Mouse (Mus musculus) inflammation-experienced regulatory T-cells, adult 6 months (primary cell): ENCODE measurements at regions not wholly inside any gene's neighbourhood (a gene's known extent, or its start where the extent isn't known, plus 50 kb on each side); places are given as distances from the start of the nearest gene placed in this dataset.

ENCODE experiments used
- ATAC-seq: one replicate; pipeline ENCODE4 v1.8.0; 2017

DNA sequence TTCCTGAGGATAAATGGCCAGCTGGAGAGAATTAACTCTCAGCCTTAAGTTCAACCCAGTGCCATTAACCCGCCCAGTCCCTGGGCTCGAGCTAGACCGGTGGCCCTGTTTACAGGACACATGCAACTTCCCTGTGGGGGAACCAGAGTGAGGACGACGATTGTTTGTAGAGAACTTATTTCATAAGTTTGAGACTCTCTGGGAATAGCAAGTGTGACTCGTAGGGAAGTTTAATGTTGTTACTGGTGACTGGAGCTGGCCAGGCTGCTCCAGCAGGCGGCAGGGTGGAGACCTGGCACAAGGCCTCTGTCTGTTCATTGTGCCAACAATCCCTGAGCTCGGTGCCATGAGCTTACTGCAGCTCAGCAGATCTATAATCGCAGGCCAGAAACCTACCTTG, 104.3 kb upstream of the Prickle1 start:
- ATAC-seq: no peak

DNA sequence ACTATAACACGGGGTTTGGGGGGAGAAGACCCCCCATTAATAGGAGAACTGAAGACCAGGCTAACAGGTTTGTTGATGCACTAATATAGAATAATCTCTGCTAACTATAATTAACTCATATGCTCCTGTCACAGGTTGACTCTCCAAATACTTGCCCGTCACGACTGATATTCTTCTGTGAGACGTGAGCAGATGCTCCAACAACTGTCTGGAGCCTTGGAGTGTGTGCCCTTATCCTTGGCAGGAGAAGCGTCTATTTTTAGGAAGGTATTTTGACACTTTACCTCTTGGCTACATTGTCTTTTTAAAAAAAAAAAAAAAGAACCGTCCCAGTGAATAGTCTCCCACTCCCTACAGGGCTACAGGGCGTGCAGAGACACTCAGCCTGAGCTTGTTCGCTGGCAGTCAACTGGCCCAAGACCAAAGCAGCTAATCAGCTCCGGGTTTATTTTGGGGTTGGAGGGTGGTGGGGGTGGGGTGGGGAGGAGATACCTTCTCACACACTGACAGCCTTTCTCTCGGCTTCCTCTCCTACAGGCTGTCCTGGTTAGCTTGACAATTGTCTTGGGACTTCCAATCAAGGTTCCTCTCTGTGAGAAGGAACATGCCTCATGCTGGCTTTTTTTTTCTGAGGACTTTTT, 102.6 kb upstream of the Prickle1 start:
- no peak for ATAC-seq

DNA sequence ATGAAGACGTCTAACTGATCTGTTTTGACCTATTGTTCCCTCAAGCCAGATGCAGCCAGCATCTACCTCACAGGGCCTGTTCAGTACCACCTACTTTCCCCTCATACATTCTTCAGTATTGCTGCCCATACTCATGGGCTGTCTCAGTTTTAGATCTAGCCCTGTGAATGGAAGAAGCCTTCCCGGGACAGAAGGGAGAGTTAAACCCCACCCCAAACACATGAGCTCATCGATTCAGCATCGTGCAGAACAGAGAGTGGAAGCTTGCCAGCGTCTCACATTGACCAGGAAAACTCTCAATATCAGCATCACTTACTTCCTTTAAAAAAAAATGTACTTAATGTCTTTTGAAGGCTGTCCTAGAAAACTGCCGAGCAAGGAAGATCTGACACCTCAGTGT, 95.0 kb upstream of the Prickle1 start:
- ATAC-seq: no peak

DNA sequence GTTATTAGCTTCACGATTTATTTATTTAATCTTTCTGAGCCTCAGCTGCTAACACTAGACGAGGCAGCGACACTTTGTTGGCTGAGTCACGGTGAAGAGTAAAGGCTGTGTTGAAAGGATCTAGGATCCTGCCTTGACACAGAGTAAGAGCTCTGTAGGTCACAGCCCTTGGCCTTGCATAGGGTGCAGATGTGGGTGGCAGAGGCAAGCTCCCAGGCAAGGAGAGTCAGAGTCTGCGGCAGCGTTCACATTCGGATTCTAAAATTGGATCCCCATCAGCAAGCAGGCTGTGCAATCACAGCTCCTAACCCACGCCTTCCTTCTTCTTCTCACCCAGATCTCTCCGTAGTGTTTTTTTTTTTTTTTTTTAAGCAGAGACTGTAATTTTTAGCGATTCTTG, 94.3 kb upstream of the Prickle1 start:
- no peak for ATAC-seq

DNA sequence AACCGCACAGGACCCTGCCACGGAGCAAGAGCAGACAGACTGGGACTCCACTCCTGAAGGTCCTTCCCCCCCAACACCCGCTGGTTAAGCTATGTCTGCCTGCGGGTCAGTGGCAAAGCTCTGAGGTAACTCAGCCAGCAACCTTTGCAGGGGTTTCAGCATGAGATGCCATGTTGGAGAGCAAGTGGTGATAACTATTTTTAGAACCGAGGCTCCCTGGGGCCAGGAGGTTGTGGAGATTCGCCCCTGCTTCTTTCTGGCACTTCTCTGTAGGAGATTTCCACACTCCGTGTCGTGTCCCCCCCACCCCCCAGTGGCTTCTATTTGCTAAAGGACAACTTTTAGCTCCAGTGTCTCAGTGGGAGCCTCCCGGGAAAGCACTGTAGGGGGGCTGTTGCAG, 90.7 kb upstream of the Prickle1 start:
- ATAC-seq: no peak

DNA sequence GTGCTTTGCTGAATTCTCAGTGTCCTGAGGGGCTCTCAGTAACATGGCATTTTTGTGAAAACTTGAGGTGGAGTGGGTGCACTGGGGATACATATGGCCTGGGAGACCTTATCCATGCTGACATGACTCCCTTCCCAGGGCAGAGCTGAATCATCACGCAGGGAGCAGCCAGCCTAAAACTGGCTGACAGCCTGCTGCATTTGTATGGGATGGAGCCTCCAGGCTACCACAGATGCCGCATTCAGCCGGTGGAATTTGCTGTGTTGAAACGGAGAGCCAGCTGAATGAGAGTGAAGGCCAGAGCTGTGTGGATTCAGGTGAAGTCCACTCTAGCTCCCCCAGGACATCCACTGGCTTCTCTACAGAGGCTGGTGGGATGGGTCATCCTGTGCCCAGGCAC, 85.9 kb upstream of the Prickle1 start:
- no peak for ATAC-seq

DNA sequence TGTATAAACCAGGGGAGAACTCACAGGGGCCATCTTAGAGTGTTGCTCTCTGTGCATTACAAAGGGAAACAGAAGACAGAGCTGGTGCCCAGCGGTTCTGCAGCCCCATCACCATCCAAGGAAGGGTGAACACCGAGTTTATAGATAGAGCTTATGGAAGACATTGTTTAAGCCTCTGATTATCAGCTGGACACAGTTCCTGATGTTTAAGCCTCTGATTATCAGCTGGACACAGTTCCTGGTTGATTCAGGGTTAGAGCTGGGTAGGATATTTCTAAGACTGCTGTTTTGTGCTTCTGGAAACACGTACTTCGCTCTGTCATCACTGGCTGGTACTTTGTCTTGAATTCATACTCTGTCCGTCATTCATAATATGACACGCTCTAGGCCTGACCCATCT, 79.9 kb upstream of the Prickle1 start:
- ATAC-seq: no peak

DNA sequence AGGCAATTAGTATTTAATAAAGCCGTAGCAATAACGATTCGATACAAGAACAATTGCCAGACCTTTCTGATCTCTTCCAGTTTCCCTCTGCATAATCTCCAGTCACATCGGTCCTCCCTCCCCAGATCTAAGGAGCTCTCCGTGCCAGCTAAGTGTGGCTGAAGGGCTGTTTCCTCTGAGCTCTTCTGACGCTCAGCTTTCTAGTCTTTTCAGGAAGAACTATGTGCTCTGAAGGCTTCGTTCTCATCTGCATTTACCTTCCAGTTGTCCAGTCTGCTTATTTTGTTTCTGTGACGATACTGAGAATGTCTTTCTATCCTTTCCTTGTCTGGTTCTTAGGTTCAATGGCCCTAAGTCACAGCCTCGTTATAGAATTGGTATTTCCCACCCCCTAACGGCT, 78.3 kb upstream of the Prickle1 start:
- no peak for ATAC-seq

DNA sequence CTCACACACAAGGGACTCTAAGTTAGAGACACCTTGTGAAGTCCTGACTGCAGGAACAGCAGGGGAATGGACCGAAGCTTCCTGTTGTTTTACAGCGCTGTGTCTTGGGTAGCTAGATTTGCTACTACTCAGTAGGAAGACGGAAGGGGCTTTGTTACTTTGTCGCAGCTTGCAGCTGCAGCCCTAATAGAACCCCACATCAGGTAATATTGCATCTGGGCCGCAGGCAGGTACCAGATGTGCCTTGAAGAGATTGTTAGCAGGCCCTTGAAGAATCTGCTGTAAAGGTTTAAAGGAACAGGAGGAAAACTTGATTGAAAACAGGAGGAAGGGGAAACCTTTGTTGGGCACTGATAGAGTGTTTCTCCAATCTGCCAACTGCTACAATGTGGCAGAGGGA, 68.2 kb upstream of the Prickle1 start:
- ATAC-seq: no peak

DNA sequence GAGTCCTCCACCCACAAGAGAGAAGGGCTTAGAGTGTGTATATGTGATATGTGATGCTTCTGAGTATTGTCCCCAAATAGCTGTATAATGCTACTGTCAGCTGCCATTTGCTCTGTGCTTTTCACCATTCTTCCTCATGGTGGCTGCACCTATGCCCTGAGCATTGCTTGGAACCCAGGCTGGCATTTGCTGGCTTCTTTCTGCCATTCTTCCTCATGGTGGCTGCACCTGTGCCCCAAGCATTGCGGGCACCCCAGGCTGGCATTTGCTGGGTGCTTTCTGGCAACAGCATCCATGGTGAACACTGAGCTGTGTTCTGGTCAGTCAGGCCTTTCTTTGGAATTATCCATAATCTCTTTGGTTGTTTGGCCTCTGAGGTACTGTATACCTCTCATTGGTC, 66.9 kb upstream of the Prickle1 start:
- no peak for ATAC-seq

DNA sequence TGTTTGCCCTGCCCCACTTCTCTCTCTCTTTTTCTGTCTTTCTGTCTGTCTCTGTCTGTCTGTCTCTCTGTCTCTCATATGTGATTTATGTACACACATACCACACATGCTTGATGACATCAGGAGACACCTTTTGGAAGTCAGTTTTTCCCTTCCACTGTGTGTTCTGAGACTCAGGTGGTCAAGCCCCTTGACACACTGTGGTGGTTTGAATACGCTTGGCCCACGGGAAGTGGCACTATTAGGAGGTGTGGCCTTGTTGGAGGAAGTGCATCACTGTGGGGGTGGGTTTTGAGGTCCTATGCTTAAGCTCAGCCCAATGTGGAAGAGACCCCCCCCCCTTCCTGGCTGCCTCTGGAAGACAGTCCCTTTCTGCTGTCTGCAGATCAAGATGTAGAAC, 66.1 kb upstream of the Prickle1 start:
- no peak for ATAC-seq

DNA sequence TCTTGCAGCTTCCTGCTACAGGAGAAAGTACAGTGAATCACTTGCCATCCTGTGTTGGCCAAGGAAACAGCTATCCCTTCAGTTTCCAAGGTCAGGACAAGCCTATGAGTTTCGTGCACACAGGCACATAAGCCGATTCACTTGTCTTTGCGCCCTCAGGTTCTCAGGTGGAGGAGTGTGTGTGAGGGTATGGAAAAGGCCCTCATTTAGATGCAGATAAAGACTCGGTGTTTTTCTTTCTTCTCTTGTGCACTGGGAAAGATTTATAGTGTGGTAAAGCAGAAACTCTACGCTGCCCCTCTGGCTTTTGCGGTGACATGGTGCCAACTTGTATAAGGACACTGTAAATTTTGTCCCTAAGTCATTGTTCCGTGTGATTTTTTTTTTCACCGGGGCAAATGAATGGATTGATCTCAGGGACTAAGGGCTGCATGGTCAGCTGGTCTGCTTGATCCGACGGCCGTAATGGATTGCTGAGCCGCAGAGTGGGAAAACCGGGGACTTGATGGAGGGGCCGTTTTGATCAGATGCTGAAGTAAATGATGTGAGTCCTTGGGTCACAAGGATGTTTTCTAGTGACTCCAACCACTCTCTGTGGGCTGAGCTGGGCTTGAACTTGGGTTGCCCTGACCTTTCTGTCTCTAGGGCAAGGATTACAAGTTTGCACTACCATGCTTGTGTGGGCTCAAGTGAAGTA, 65.4 kb upstream of the Prickle1 start:
- ATAC-seq: no peak

DNA sequence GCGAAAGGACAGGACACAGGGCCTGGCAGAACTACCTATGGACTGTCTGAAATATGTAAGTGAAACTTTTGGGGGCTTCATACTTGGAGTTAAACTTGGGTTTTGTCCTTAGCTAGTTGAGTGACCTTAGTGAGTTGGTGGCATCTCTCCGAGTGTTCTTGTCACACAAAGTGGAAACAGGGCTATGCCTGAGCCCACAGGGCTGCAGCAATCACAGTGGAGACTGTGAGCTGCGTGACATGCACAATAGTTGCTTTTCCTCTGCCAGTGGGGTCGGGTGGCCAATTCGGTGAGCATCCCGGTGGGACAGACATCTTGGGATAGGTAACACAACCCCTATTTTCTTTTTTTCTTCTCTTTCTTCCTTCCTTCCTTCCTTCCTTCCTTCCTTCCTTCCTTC, 61.5 kb upstream of the Prickle1 start:
- ATAC-seq: no peak

DNA sequence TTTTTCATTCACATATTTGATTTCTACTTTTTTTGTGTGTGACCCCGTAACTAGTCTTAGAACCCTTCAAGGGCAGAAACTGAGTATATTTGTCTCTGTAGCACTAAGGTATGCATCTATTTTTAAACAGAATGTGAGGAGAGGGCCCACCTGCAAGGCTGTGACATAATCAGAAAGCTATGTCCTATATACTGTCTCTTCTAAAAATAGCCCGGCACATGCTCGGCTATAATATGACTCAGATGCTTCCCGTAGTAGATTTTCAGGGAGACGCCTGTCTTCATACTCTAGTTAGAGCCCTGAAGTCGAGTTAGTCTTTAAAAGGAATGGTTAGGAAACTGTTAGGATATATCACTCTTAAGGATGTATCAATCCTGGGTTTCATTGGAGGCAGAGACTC, 61.0 kb upstream of the Prickle1 start:
- ATAC-seq: no peak

DNA sequence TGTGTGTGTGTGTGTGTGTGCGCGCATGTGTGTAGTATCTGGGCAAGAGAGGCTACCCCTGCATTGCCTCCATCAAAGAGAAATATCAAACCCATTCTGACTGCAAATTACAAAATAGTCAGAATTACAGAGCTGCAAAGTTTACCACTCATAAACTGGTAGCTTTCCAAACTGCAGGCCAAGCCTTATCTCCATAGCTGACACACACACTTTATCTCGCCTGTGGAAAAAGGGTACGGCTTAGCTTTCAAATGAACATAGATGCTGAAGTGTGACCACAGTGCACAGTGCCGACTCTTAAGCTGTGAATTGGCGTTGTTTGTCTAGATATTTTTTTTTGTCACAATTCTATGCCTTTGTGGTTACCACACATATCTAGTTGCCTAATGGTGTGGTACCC, 60.1 kb upstream of the Prickle1 start:
- no peak for ATAC-seq

DNA sequence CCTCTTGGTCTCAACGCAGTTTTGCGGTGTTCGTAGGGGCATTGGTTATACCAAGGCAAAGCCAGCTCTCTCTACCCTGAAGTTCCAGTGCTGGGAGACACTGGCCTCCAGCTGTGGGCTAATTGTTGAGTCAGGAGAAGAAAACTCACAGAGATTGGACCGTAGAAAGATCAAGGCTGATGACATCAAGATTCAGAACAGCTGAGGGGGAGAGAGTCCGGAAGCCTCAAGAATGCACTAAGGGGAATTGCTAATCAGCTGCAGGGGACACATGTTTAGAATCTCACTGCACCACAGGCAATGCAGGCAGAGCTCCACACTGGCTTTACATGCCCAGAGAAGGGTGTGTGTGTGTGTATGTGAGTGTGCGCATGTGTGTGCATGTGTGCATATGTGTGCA, 59.6 kb upstream of the Prickle1 start:
- ATAC-seq: no peak

DNA sequence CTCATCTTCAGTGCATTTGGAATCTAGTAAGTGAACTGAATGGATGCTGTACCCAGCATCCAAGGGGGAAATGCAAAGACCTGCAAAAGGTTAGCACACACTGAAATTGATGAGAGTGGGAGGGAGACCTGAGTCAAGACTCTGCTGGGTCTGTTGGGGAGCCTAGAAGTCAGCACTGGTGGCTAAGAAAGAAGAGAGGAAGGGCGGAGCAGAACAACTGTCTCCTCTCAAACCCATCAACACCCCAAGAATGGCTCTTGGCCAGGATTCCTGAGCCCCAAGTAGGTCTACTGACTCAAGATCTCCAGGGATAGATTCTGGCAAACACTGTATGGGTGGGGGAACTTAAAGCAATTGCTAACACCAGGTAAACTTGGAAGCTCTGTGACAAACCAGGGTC, 57.7 kb upstream of the Prickle1 start:
- ATAC-seq: no peak

DNA sequence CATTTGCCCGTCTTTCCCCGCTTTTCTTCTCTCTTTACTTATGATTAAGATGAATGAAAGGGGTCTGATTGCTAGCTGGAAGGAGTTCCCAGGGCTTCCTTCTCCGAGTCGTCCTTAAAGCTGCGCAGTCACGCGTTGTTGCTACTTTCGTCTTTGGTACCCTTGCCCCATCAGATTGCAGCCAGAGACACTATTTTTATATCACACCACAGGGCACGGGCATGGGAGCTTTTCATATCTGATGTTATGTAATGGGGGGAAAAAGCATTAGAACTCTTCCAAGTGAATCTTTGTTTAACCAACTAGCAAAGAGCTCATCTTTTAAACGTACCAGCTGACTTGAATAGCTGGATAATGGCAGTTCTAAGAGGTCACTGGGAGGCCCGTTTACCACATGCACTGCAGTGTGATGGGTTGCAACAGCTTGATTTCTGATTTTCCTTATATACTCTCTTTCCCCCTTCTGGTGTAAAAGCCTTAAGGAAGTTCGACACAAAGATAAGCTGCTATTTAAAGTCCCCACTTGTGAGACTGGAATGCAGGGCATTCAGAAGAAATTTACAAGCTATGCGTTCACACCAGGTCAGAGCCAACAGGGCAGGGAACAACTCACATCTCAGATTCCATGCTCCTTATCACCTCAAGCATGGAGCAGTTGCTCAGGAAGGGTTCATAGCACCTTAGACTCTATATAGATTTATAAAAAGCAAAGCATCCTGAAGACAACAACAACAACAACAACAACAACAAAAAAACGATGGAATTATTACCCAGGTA, 55.5 kb upstream of the Prickle1 start:
- ATAC-seq: no peak

DNA sequence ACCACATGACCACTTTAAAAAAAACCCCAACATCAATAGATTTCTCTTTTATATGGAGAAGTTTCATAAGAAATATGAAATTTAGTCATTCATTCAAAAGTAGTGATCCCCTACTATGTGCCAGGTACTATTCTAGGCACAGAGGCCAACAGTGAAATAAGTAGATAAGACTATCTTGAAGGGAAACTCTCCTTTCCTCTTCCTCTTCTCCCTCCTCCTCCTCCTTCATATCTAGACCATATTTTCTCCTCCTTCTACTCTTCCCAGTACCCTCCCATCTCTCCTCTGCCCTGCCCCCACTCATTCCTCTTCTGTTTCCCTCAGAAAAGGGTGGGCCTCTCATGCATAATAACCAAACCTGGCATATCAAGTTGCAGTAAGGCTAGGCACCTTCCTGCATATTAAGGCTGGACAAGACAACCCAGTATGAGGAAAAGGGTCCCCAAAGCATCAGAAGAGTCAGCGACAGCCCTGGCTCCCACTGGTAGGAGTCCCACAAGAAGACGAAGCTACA, 54.4 kb upstream of the Prickle1 start:
- ATAC-seq: no peak

DNA sequence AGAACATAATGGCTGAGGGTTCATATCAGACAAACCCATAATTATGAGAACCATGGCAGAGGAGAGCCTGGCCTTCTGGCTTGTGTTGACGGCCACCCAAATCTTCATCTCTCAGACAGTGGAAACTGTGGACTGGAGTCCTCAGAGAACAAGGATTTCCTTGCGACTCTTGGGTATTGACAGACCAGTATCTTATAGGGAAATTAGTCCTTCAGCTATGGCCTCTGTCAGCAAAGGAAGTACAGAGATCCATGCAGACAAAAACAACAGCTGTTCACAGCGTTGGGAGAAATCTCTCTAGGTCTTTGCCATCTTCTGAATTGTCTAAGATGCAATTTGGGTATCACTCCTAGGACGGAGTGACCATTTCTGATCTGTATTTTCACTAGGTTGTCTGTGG, 53.0 kb upstream of the Prickle1 start:
- ATAC-seq: no peak

DNA sequence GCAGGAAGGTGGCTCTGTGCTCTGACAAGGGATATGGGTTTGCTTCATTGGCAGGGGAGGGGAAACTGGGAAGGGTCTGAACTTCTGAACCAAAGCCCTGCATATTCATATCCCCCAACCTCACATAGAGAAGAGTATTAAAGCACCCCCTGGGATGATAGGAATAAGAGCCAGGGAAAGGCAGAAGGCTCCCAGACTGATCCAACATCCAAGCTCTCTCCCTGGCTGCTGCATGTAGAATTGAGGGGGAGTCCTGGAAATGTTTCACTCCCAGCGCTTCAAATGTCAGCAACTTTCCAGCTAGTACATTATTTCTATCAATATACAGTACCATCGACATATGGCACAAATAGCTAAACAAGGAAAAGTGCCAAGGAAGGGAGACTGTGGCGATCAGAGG, 51.1 kb upstream of the Prickle1 start:
- ATAC-seq: no peak

DNA sequence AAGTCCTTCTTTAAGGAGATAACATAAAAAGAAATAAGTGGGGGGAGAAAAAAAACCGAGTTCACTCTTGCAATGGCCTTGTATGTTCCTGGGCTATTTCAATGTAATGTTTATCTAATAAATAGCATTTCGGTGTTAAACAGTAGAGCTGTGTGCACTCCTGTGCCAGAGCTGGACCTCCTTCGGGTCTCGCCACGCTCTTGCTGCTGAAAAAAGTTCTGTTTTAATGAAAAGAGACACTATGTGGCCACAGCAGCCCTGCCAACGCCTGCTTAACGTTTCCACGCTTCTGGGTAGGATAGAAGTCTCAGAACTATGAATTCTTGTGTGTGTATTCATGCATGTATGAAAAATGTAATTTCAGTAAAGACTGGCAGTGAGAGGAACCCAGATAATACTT, 50.3 kb upstream of the Prickle1 start:
- ATAC-seq: no peak
